Mouse (Mus musculus): ENCODE data around the gene Dclk3. TPM values are rescaled to one million over a fixed set of nuclear protein-coding genes. Genes with fewer than 3 reads are reported as not detected.

Gene Dclk3
- polyA plus RNA-seq, 1 experiment, result not detected

- Histone ChIP-seq H3K4me1 (ENCODE audit: control insufficient read depth, insufficient read depth, low read length) (peaks cover 3% of the 10 kb centered on the region; the same call in 1 of the 2 replicates), H3K4me3 (ENCODE audit: insufficient read depth, low read depth, low read length) (no peak overlapping the region), H3K27ac (ENCODE audit: insufficient read depth, low read depth, low read length) (no peak overlapping the region)
- TF ChIP-seq CTCF (IDR thresholded peaks at IDR 0.05; ENCODE audit: insufficient read depth, low read depth, low read length) (no peak), POLR2A (IDR thresholded peaks at IDR 0.05; ENCODE audit: insufficient read depth, low read depth, low read length) (no peak)
- 86% methylated on average over 9 of the region's 9 CpGs for WGBS
Measured at GRCm38 (mm10) chr9:111427891-111428555, 10.9 kb upstream of the Dclk3 start.

GRCm38 (mm10) chr9:111428698-111429362 is 10.1 kb upstream of the Dclk3 start:
- WGBS, result 37% methylated on average over 8 of the region's 8 CpGs

GRCm38 (mm10) chr9:111429363-111429750 is 9.5 kb upstream of the Dclk3 start:
- peaks cover 3% of the 10 kb centered on the region; the same call in 1 of the 2 replicates for H3K4me1 ChIP-seq (ENCODE audit: control insufficient read depth, insufficient read depth, low read length)
- H3K4me3 ChIP-seq (ENCODE audit: insufficient read depth, low read depth, low read length), result no peak overlapping the region
- 21% methylated on average over 2 of the region's 2 CpGs for WGBS
- H3K27ac ChIP-seq (ENCODE audit: insufficient read depth, low read depth, low read length), result 0 out of 2 replicates have a peak overlapping the region, but pooled peaks have one; percentile 2
- TF ChIP-seq CTCF (IDR thresholded peaks at IDR 0.05; ENCODE audit: insufficient read depth, low read depth, low read length) (no peak), POLR2A (IDR thresholded peaks at IDR 0.05; ENCODE audit: insufficient read depth, low read depth, low read length) (no peak)

More at GRCm38 (mm10) chr9:111428698-111429362, 10.1 kb upstream of the Dclk3 start:
- no peak overlapping the region for H3K4me3 ChIP-seq (ENCODE audit: insufficient read depth, low read depth, low read length)
- H3K4me1 ChIP-seq (ENCODE audit: control insufficient read depth, insufficient read depth, low read length), result peaks cover 3% of the 10 kb centered on the region; the same call in 1 of the 2 replicates
- TF ChIP-seq CTCF (IDR thresholded peaks at IDR 0.05; ENCODE audit: insufficient read depth, low read depth, low read length), result no peak
- TF ChIP-seq POLR2A (IDR thresholded peaks at IDR 0.05; ENCODE audit: insufficient read depth, low read depth, low read length), result no peak
- H3K27ac ChIP-seq (ENCODE audit: insufficient read depth, low read depth, low read length), result peak overlapping the region; percentile 20; the same call in 1 of the 2 replicates

- Histone ChIP-seq H3K4me3 (ENCODE audit: insufficient read depth, low read depth, low read length) (no peak overlapping the region), H3K4me1 (ENCODE audit: control insufficient read depth, insufficient read depth, low read length) (peaks cover 10% of the 10 kb centered on the region), H3K27ac (ENCODE audit: insufficient read depth, low read depth, low read length) (no peak overlapping the region)
- no peak for TF ChIP-seq CTCF (IDR thresholded peaks at IDR 0.05; ENCODE audit: insufficient read depth, low read depth, low read length)
- TF ChIP-seq POLR2A (IDR thresholded peaks at IDR 0.05; ENCODE audit: insufficient read depth, low read depth, low read length), result no peak
- WGBS, result 93% methylated on average over 2 of the region's 2 CpGs
Measured at GRCm38 (mm10) chr9:111435429-111435828, 3.5 kb upstream of the Dclk3 start.

GRCm38 (mm10) chr9:111439836-111440201 is 938 bp downstream of the Dclk3 start:
- Histone ChIP-seq H3K4me1 (ENCODE audit: control insufficient read depth, insufficient read depth, low read length) (peaks cover 10% of the 10 kb centered on the region), H3K27ac (ENCODE audit: insufficient read depth, low read depth, low read length) (no peak overlapping the region), H3K4me3 (ENCODE audit: insufficient read depth, low read depth, low read length) (peak overlapping the region; percentile 51)
- WGBS, result 43% methylated on average over 8 of the region's 8 CpGs
- TF ChIP-seq POLR2A (IDR thresholded peaks at IDR 0.05; ENCODE audit: insufficient read depth, low read depth, low read length), result no peak
- TF ChIP-seq CTCF (IDR thresholded peaks at IDR 0.05; ENCODE audit: insufficient read depth, low read depth, low read length), result no peak

GRCm38 (mm10) chr9:111440446-111440845 is 1.6 kb downstream of the Dclk3 start:
- H3K4me1 ChIP-seq (ENCODE audit: control insufficient read depth, insufficient read depth, low read length), result peaks cover 10% of the 10 kb centered on the region
- 82% methylated on average over 6 of the region's 6 CpGs for WGBS
- H3K27ac ChIP-seq (ENCODE audit: insufficient read depth, low read depth, low read length), result no peak overlapping the region
- TF ChIP-seq CTCF (IDR thresholded peaks at IDR 0.05; ENCODE audit: insufficient read depth, low read depth, low read length), result no peak
- TF ChIP-seq POLR2A (IDR thresholded peaks at IDR 0.05; ENCODE audit: insufficient read depth, low read depth, low read length), result no peak
- H3K4me3 ChIP-seq (ENCODE audit: insufficient read depth, low read depth, low read length), result no peak overlapping the region

GRCm38 (mm10) chr9:111441151-111441550 is 2.3 kb downstream of the Dclk3 start:
- WGBS, result 94% methylated on average over 2 of the region's 2 CpGs
- H3K4me1 ChIP-seq (ENCODE audit: control insufficient read depth, insufficient read depth, low read length), result peaks cover 10% of the 10 kb centered on the region
- H3K4me3 ChIP-seq (ENCODE audit: insufficient read depth, low read depth, low read length), result no peak overlapping the region
- TF ChIP-seq CTCF (IDR thresholded peaks at IDR 0.05; ENCODE audit: insufficient read depth, low read depth, low read length) (no peak), POLR2A (IDR thresholded peaks at IDR 0.05; ENCODE audit: insufficient read depth, low read depth, low read length) (no peak)
- H3K27ac ChIP-seq (ENCODE audit: insufficient read depth, low read depth, low read length), result no peak overlapping the region

GRCm38 (mm10) chr9:111446204-111446603 is 7.3 kb downstream of the Dclk3 start:
- WGBS, result 53% methylated on average over 2 of the region's 2 CpGs

GRCm38 (mm10) chr9:111448976-111449375 is 10.1 kb downstream of the Dclk3 start:
- peaks cover 3% of the 10 kb centered on the region; the same call in 1 of the 2 replicates for H3K4me1 ChIP-seq (ENCODE audit: control insufficient read depth, insufficient read depth, low read length)
- 80% methylated on average over 2 of the region's 2 CpGs for WGBS
- no peak overlapping the region for H3K27ac ChIP-seq (ENCODE audit: insufficient read depth, low read depth, low read length)
- no peak for TF ChIP-seq CTCF (IDR thresholded peaks at IDR 0.05; ENCODE audit: insufficient read depth, low read depth, low read length)
- TF ChIP-seq POLR2A (IDR thresholded peaks at IDR 0.05; ENCODE audit: insufficient read depth, low read depth, low read length), result no peak
- no peak overlapping the region for H3K4me3 ChIP-seq (ENCODE audit: insufficient read depth, low read depth, low read length)

More at GRCm38 (mm10) chr9:111446204-111446603, 7.3 kb downstream of the Dclk3 start:
- Histone ChIP-seq H3K27ac (ENCODE audit: insufficient read depth, low read depth, low read length) (no peak overlapping the region), H3K4me3 (ENCODE audit: insufficient read depth, low read depth, low read length) (no peak overlapping the region), H3K4me1 (ENCODE audit: control insufficient read depth, insufficient read depth, low read length) (peaks cover 3% of the 10 kb centered on the region; the same call in 1 of the 2 replicates)
- TF ChIP-seq POLR2A (IDR thresholded peaks at IDR 0.05; ENCODE audit: insufficient read depth, low read depth, low read length), result no peak
- no peak for TF ChIP-seq CTCF (IDR thresholded peaks at IDR 0.05; ENCODE audit: insufficient read depth, low read depth, low read length)
